Mouse (Mus musculus) hindbrain, embryonic 11.5 days (tissue): ENCODE measurements around the gene Mpig6b. TPM values are rescaled to one million over a fixed set of nuclear protein-coding genes. Genes with fewer than 3 reads are reported as not detected.

ENCODE experiments used
- ATAC-seq: fragments of 200-750 bp; cut with Nextera tagmentation; 2 replicates; pipeline ENCODE4 v1.8.0; 2017; ENCODE audit warnings: mild to moderate bottlenecking, moderate TSS enrichment, moderate library complexity; ENCODE audit not compliant: low FRiP score
- DNase-seq: peaks from one replicate; pipeline ENCODE4 v3.0.0-alpha.2; 2015; ENCODE audit warnings: low spot score
- H3K27ac ChIP-seq: fragments of 300-500 bp; sonication (generic); 2 replicates; pipeline ENCODE4 v1.5.1; 2014; ENCODE audit warnings: mild to moderate bottlenecking, low read depth, low read length
- H3K27me3 ChIP-seq: fragments of 300-500 bp; sonication (generic); 2 replicates; pipeline ENCODE4 v1.6.1; 2014; ENCODE audit warnings: mild to moderate bottlenecking, low read length, moderate library complexity, mixed read lengths; ENCODE audit not compliant: control insufficient read depth, insufficient read depth
- H3K36me3 ChIP-seq: fragments of 300-500 bp; sonication (generic); 2 replicates; pipeline ENCODE4 v1.6.1; 2014; ENCODE audit warnings: mild to moderate bottlenecking, low read length, moderate library complexity, mixed read lengths; ENCODE audit not compliant: control insufficient read depth, insufficient read depth
- H3K4me1 ChIP-seq: fragments of 300-500 bp; sonication (generic); replicated peaks from 2 replicates; pipeline ENCODE4 v1.6.1; 2014; ENCODE audit warnings: low read length, mixed read lengths; ENCODE audit not compliant: control insufficient read depth, insufficient read depth
- H3K4me2 ChIP-seq: fragments of 300-500 bp; sonication (generic); replicated peaks from 2 replicates; pipeline ENCODE4 v1.6.1; 2014; ENCODE audit warnings: mild to moderate bottlenecking, low read depth, low read length
- H3K4me3 ChIP-seq: fragments of 300-500 bp; sonication (generic); 2 replicates; pipeline ENCODE4 v1.5.1; 2014; ENCODE audit warnings: low read depth, low read length
- H3K9ac ChIP-seq: fragments of 300-500 bp; sonication (generic); 2 replicates; pipeline ENCODE4 v1.6.1; 2014; ENCODE audit warnings: low read depth, low read length
- H3K9me3 ChIP-seq: fragments of 300-500 bp; sonication (generic); 2 replicates; pipeline ENCODE4 v1.6.1; 2016; ENCODE audit warnings: low read length; ENCODE audit not compliant: control insufficient read depth
- WGBS: fragments of 180-500 bp; shearing (Covaris S2); extraction: QIAGEN DNeasy Blood & Tissue Kit; methylation state at CpG from one replicate; pipeline ENCODE4 v1.1.7; 2014; 5-methylcytosine and 5-hydroxymethylcytosine counted together
- polyA plus RNA-seq: library from polyadenylated mRNA; unstranded; fragments of >200 nt; fragmentation: Nextera tagmentation; extraction: Ambion mirVana; gene quantifications from 2 replicates; pipeline ENCODE4 v1.2.1, GENCODE M21; 2014

Gene Mpig6b
- polyA plus RNA-seq, result 0.66 and 1.1 TPM in 2 replicates

GRCm38 (mm10) chr17:35066084-35066483 is at the start of gene Mpig6b:
TSS of gene Mpig6b (minus strand) at chr17:35066184.
- 44% methylated on average over 10 of the region's 10 CpGs for WGBS
- no peak for DNase-seq
- peaks cover 6% of the 10 kb centered on the region; the same call in 1 of the 2 replicates for H3K36me3 ChIP-seq
- H3K9ac ChIP-seq, result peak within 1 kb of the TSS; percentile 24
- H3K9me3 ChIP-seq, result no peaks in the 10 kb centered on the region
- peak within 1 kb of the TSS; percentile 29 for H3K4me3 ChIP-seq
- H3K27me3 ChIP-seq, result peaks cover 13% of the 10 kb centered on the region
- peak within 1 kb of the TSS; percentile 54 for H3K4me2 ChIP-seq
- H3K27ac ChIP-seq, result no peak within 1 kb of the TSS
- peaks cover 3% of the 10 kb centered on the region; the same call in 1 of the 2 replicates for H3K4me1 ChIP-seq
- ATAC-seq, result no peak

- peaks cover 11% of the 10 kb centered on the region; the same call in 1 of the 2 replicates for H3K36me3 ChIP-seq
These were observed 49.3 kb upstream of the Mpig6b start, which contains the start of gene Ly6g5b for GRCm38 (mm10) chr17:35115046-35116019. TSS of gene Ly6g5b (minus strand) at chr17:35115428.

GRCm38 (mm10) chr17:35111774-35112173 is 45.8 kb upstream of the Mpig6b start:
- no peak overlapping the region for H3K27ac ChIP-seq
- ATAC-seq, result no peak
- no peaks in the 10 kb centered on the region for H3K27me3 ChIP-seq
- H3K4me2 ChIP-seq, result no peak overlapping the region
- 74% methylated on average over 9 of the region's 9 CpGs for WGBS
- no peaks in the 10 kb centered on the region for H3K9me3 ChIP-seq
- H3K36me3 ChIP-seq, result peaks cover 6% of the 10 kb centered on the region; the same call in 1 of the 2 replicates
- no peak overlapping the region for H3K9ac ChIP-seq
- H3K4me3 ChIP-seq, result no peak overlapping the region
- no peak for DNase-seq
- no peaks in the 10 kb centered on the region for H3K4me1 ChIP-seq

More at GRCm38 (mm10) chr17:35115046-35116019, 49.3 kb upstream of the Mpig6b start, which contains the start of gene Ly6g5b:
- ATAC-seq, result no peak
- no peak within 1 kb of the TSS for H3K9ac ChIP-seq
- H3K4me1 ChIP-seq, result no peaks in the 10 kb centered on the region; the same call in 1 of the 2 replicates
- no peak within 1 kb of the TSS for H3K4me2 ChIP-seq
- no peaks in the 10 kb centered on the region for H3K9me3 ChIP-seq
- 87% methylated on average over 8 of the region's 8 CpGs for whole genome bisulfite sequencing
- no peak within 1 kb of the TSS for H3K4me3 ChIP-seq
- H3K27me3 ChIP-seq, result no peaks in the 10 kb centered on the region
- DNase-seq, result peak; percentile 18
- H3K27ac ChIP-seq, result no peak within 1 kb of the TSS

GRCm38 (mm10) chr17:35108097-35108496 is 42.1 kb upstream of the Mpig6b start, which contains the start of gene Ly6g5c:
TSS of gene Ly6g5c (plus strand) at chr17:35108279.
- ATAC-seq, result no peak
- 89% methylated on average over 6 of the region's 6 CpGs for WGBS
- H3K36me3 ChIP-seq, result no peaks in the 10 kb centered on the region

GRCm38 (mm10) chr17:35106522-35106921 is 40.5 kb upstream of the Mpig6b start:
- Histone ChIP-seq H3K9me3 (no peaks in the 10 kb centered on the region), H3K27me3 (no peaks in the 10 kb centered on the region), H3K4me1 (no peaks in the 10 kb centered on the region), H3K9ac (peak overlapping the region; percentile 60; the same call in 1 of the 2 replicates), H3K4me3 (peak overlapping the region; percentile 12; the same call in 1 of the 2 replicates), H3K36me3 (peaks cover 2% of the 10 kb centered on the region; the same call in 1 of the 2 replicates), H3K27ac (no peak overlapping the region), H3K4me2 (no peak overlapping the region)
- no peak; the same call in 1 of the 2 replicates for ATAC-seq
- no peak for DNase-seq
- 58% methylated on average over 3 of the region's 3 CpGs for WGBS

More at GRCm38 (mm10) chr17:35108097-35108496, 42.1 kb upstream of the Mpig6b start, which contains the start of gene Ly6g5c:
- no peak for DNase-seq
- Histone ChIP-seq H3K4me3 (no peak within 1 kb of the TSS), H3K9me3 (no peaks in the 10 kb centered on the region), H3K4me1 (no peaks in the 10 kb centered on the region), H3K4me2 (no peak within 1 kb of the TSS), H3K27me3 (no peaks in the 10 kb centered on the region), H3K27ac (no peak within 1 kb of the TSS), H3K9ac (no peak within 1 kb of the TSS)

- Histone ChIP-seq H3K4me3 (peak overlapping the region; percentile 12; the same call in 1 of the 2 replicates), H3K9me3 (no peaks in the 10 kb centered on the region), H3K27me3 (no peaks in the 10 kb centered on the region), H3K9ac (peak overlapping the region; percentile 60), H3K27ac (no peak overlapping the region), H3K36me3 (peaks cover 2% of the 10 kb centered on the region; the same call in 1 of the 2 replicates), H3K4me1 (no peaks in the 10 kb centered on the region), H3K4me2 (0 out of 2 replicates have a peak overlapping the region, but pooled peaks have one; percentile 20)
- WGBS, result 23% methylated on average over 13 of the region's 13 CpGs
- peak; percentile 30; the same call in 1 of the 2 replicates for ATAC-seq
- DNase-seq, result peak; percentile 56
These were observed 39.9 kb upstream of the Mpig6b start for GRCm38 (mm10) chr17:35105740-35106389.

GRCm38 (mm10) chr17:35104754-35105153 is 38.8 kb upstream of the Mpig6b start:
- H3K4me2 ChIP-seq, result no peak overlapping the region
- 78% methylated on average over 6 of the region's 6 CpGs for WGBS

GRCm38 (mm10) chr17:35104079-35104478 is 38.1 kb upstream of the Mpig6b start:
- no peaks in the 10 kb centered on the region for H3K27me3 ChIP-seq
- 91% methylated on average over 7 of the region's 7 CpGs for WGBS
- DNase-seq, result no peak
- H3K9me3 ChIP-seq, result no peaks in the 10 kb centered on the region
- H3K4me1 ChIP-seq, result no peaks in the 10 kb centered on the region
- no peak overlapping the region for H3K27ac ChIP-seq
- H3K9ac ChIP-seq, result no peak overlapping the region
- H3K36me3 ChIP-seq, result peaks cover 2% of the 10 kb centered on the region; the same call in 1 of the 2 replicates
- ATAC-seq, result no peak
- no peak overlapping the region for H3K4me2 ChIP-seq
- H3K4me3 ChIP-seq, result no peak overlapping the region

More at GRCm38 (mm10) chr17:35104754-35105153, 38.8 kb upstream of the Mpig6b start:
- Histone ChIP-seq H3K27ac (no peak overlapping the region), H3K36me3 (peaks cover 2% of the 10 kb centered on the region; the same call in 1 of the 2 replicates), H3K27me3 (no peaks in the 10 kb centered on the region), H3K9me3 (no peaks in the 10 kb centered on the region), H3K4me1 (no peaks in the 10 kb centered on the region), H3K9ac (no peak overlapping the region), H3K4me3 (no peak overlapping the region)
- ATAC-seq (no peak), DNase-seq (no peak)
